Mouse (Mus musculus): ENCODE measurements around the gene Gal3st2c.
"Not testable (repeated sequence)": the region's sequence is repeated elsewhere in the genome, so short reads cannot be mapped to it uniquely, and the experiment has no call there.

The Gal3st2c gene

DNA sequence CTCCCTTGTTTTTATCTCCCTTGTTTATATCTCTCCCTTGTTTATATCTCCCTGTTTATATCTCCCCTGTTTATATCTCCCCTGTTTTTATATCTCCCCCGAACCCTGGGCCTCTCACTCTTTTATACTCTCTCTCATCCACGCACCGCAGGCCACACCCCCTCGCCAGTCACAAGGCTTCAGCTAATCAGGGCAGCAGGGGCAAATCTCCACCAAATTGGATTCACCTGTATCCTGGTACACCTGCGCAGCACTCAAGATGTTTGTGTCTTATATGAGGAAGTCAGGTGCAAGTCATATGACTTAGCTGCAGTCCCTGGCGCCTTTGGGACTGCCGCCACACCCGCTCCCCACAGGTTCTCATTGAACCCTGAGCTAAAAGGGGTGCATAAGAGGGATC, at the start of gene Gal3st2c:
TSS of gene Gal3st2c (plus strand) at position 301 of the 400 bp plus-strand sequence.
- DNase-seq, result not testable (repeated sequence)

DNA sequence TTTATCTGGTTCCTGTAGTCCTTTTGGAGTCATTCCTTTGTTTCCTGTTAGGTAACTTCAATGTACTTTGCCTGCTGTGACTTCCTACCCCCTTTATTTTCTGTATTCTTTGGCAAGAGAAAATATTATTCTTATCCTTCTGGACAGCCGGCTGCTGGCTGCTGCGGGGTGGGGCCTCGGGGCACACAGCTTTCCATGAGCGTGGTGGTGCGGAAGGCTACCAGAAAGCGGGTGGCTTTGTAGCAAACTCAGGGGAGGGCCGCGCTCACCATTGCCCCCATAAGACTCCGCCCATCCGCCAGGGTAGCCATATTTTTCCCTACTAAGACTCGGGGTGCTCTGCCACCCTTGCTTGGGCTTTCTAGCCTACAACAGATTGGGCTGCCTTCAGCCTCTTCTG, 41.2 kb upstream of the Gal3st2c start:
- DNase-seq, result not testable (repeated sequence)

DNA sequence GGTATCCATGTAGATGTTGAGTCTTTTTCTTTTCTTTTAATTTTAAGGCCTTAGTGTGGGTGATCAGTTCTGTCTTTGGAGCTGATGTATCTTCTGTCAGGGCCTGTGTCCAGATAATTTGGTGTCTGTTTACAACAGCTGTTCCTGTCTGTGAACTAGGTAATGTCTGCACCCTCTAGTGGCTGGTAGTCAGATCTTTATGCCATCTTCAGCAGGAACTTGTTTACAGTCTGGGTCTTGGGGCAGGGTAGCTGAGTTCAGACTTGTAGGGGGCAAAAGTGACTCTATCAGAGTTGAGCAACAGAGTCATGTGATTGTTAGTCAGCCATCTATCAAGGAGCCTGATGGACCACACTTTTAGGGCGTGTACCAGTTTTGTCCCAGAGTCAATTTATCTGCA, 23.8 kb upstream of the Gal3st2c start:
- not testable (repeated sequence) for DNase-seq

DNA sequence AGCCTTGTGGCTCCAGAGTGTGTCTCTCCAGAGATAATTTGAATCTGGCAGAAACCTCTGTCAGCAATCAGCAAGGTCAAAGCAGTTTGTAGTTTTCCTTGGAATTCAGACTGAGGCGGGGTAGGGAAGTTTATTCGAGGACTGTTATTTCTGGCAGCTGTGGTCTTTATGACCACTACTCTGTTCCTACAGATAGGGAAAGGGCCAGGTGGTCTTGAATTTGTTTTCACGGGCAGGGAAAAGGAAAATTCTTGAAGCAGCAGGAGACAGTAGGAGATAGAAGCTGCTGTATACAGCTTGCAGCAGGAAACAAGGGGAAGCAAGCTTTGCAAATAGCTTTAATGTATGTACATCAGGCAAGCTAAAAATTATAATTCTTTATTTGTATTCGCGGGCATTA, 19.9 kb upstream of the Gal3st2c start:
- not testable (repeated sequence) for DNase-seq

DNA sequence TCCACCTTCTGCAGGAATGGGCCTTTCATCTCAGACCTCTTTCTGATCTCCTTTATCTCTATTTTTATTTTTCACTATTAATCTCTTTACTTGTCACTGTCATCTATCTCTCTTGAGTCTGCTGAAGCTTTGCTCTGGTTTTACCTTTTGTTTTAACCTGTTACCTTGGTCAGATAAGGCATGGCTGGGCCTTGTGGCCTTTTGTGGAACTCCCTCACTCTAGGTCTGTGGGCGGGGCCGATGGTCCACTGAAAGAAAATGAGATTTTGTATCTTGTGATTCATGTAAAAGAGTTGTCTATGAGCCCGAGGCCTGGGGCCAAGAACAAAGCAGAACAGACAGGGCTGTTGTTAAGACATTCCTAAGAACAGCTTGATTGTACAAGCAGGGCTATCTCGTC, 19.5 kb upstream of the Gal3st2c start:
- not testable (repeated sequence) for DNase-seq

DNA sequence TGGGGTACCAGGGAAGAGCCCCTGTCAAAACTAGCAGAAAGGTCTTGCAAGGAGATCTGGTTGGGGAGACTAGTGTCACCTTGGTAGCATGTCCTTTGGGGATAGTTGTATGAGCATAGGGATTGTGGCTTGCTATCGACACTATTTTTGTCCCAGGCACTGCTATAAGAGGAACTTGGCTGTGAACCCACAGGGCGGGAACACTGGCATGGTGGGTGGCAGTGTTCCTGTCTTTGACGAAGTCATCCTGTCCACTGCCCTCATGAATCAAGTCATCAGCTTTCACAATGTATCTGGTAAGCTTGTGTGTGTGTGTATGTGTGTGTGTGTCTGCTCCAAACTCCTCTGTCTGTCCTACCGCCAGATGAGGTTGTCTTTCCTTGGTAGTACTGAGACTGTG, 14.5 kb upstream of the Gal3st2c start:
- DNase-seq, result not testable (repeated sequence)

DNA sequence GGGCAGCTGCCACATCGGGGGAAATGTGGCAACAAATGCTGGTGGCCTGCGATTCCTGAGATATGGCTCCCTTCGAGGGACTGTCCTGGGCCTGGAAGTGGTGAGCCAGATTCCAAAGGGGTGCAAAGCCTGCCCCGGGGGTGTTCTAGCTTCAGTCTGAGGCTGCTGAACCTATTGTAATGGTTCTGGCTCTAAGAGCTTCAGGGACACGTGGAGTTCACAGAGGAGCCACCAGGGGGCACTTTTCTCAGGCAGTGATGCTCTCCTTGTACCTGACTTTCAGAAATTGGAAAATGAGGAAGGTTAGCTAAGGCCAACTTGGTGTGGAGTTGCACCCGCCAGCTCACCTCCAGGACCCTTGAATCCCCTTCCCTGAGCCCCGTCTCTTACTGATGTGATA, 12.0 kb upstream of the Gal3st2c start:
- not testable (repeated sequence) for DNase-seq

DNA sequence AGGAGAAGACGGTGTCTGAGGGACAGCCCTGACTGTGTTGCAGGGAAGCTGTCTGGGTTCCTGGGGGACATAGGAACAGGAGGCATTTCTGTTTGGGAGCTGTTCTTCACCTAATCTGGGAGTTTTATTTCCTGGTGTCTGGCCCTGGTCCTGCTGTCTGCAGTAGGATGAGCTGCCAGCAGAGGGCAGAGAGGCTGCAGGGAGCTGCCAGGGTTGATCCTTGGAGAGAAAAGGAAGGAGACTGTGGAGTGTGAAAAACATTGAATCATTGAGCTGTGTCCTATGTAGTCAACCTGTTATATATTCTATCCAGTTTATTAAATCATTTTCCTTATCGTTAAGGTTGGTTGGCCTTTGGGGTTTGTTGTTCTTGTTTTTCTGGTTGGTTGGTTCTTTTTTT, 9.4 kb upstream of the Gal3st2c start:
- DNase-seq, result not testable (repeated sequence)

DNA sequence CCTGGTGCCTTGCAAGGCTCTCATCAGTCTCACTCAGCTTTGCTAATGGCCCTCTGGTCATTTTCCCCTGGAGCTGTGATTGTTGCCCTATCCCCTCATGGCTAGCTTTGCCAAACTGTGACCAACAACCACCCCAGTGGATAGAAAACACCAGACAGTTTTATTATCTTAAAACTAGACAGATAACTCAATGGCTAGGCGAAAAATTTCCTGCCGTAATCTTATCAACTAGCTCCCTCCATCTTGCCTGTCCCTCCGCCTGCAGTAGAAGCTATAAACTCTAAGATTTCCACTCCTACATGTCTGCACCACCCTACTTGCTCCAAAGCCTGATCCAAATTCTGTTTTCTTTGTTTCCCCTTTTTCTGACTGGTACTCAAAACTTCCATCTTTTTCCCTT, 4.1 kb upstream of the Gal3st2c start:
- no peak for DNase-seq

DNA sequence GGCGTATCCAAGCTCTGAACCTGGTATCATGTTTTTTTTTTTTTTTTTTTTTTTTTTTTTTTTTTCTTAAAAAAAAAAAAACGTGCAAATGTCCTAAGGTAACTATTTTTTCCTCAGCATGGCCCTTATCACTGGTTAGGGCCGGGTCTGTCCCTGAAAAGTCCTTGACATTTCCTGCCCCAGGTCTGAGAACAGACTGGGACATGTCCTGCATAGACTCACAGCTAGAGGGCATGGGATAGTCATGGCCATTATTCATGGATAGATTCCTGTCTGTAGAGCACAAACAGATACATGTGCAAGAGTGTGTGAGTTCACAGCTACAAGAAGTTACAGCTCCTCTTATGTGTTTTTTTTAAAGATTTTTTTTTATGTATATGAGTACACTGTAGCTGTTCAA, 1.5 kb upstream of the Gal3st2c start:
- DNase-seq, result no peak

DNA sequence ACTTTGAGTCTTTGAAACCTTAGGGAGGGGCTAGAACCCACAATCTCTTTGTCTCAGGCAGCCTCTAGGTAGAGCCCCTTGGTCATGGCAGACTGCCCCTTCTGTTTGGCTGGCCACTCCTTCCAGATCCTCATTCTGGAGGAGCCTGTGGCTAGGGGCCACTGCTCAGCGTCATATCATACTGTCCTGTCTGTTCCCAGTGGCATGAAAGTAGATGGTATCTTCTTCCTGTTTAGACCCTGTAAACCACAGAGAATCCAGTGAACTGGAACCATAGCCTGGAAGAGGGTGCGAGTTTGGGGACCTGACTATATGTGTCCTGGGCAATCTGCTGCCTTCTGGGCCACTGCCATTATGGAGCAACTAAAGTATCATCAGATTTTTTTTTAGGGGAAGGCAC, 759 bp downstream of the Gal3st2c start:
- not testable (repeated sequence) for DNase-seq

DNA sequence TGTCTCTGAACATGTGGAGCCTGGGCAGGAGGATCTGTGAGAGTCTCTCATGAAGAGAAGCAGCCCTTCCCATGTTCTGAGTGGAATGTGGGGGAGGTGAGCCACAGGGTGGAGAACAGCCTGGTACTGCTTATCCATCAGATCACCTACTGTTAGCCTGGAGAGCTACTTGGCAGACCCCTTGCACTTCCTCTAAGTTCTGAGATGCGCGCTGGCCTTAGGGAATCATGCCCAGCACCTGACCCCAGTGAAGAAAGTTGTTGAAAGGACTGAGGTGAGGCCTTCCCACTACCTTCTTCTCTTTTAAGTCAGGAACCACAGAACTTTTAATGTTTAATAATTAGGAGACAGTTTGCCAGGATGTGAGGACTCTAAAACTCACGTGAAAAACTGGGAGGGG, 1.2 kb downstream of the Gal3st2c start:
- DNase-seq, result not testable (repeated sequence)

DNA sequence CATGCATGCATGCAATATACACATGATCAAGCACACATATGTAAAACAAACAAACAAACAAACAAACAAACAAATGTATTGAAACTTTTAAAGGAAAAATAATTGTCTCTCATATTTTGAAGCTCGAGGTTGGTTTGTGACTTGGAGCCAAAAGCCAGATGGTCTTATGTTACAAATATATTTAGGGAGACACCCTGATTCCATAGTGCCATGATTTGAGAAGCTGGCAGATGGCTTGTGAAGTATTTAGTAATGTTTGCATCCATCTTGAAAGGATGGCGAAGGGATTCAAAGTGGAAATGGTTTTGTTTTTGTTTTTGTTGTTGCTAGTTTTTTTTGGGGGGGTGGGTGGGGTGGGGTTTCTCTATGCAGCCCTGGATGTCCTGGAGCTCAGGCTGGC, 10.7 kb downstream of the Gal3st2c start:
- no peak for DNase-seq

DNA sequence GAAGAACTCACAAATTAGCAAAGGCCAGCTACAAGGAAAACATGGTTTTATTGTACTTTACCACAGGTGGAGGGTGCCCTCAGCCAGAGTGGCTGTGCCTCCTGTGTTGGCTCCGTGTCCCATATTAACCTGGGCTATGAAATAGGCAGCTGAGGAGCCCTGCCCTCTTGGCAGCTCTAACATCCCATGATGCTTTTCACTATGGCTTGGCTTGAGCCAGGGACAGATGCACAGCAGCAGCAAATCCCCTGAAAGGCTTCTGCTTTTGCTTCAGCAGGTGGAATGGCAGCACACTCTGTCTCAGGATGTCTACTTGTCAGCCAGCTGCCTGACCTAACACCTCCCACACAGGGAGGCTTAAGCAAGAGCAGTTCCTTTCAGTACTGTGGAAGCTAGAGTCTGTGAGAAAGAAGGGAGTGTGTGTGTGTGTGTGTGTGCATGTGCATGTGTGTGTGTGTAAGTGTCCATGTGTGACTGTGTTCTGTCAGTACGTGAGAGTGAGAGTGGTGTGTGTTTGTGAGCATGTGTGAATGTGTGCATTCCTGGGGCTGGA, 15.7 kb downstream of the Gal3st2c start:
- DNase-seq, result not testable (repeated sequence)

DNA sequence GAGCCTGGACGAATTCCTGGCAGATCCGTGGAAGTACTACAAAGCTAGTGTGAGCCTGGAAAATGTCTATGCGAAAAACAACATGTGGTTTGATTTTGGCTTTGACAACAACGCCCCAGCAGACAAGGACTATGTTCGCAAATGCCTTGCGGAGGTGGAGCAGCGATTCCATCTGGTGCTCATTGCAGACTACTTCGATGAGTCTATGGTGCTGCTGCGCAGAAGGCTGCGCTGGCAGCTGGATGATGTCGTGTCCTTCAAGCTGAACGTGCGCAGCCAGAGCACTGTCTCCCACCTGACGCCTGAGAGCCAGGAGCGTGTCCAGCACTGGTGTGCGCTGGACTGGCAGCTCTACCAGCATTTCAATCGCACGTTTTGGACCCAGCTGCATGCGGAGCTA, 18.5 kb downstream of the Gal3st2c start:
- not testable (repeated sequence) for DNase-seq

DNA sequence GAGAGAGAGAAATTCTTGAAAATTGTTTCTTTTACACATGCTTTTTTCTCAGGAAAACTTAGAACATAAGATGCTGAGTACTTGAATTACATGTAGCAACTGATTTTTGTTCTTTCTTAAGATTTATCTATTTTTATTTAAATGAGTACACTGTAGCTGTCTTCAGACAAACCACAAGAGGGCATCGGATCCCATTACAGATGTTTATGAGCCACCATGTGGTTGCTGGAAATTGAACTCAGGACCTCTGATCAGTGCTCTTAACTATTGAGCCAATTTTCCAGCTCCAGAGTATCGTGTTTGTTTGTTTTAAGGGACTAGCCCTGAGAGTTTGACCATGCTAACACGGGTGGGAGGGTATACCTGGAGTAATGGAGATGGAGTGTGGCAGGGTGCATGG, 21.3 kb downstream of the Gal3st2c start:
- no peak for DNase-seq

DNA sequence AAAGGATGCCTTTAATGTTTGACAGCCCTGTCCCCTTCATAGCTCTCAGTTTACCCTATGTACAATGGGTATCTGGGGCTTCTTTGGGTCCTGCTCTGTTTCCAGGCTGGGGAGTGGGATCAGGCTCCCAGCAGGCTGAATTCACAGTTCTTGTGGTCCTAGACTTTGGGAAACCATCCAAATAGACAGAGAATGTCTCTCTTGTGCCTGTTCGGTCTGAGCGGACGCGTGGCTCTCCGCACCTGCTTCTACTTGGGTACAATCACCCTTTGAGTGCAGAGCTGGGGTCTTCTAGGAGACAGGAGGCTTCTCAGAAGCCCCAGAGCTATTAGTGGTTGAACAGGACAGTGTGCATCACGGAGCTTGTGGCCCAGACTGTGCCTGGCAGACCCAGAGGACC, 29.8 kb downstream of the Gal3st2c start, which contains the start of gene Neu4:
TSS of gene Neu4 (plus strand) at position 301 of the 400 bp plus-strand sequence.
- no peak for DNase-seq

DNA sequence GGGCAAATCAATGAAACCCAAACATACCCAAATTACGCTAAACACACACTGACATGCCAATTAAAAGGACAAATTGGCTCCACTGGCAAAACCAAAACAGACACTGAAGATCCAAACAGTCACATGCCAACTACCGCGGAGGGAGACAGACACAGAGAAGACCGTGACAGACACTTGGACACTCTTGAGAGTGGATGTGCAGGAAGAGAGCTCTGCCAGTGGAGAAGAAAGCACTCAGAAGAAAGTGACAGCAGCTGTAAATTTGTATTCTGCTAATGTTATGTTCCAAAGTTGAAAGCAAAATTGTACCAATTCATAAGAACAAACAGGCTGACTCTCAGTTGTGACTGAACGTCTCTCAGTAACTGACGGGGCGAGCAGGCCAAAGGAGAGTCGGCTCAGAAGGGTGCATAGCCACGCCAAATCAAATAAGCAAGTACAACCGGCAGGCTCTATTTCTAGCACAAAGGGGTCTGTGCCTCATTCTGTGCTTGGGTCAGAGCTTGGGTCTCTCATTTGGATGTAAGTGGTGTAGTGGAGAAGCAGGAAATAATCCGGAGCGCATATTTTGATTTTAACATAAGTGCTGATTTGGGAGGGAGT, 37.3 kb downstream of the Gal3st2c start:
- DNase-seq, result no peak

DNA sequence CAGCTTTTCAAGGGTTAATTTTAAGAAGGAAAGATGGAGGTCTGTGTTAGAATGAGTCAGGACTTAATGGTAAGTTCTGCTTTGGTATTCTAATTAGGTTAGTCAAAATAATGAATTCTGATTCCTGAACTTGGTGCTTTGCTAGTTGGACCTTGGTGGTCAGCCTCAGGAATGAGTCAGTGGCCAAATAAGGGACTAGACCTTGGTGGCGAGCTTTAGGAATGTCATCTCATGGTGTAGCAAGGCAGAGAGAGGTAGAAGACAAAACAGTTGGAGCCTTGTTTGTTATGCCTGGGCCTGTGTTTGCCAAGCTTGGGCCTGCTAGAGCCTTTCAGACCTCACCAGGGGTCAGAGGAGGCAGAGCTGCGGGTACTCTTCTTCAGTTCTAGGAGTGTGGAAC, 38.4 kb downstream of the Gal3st2c start:
- DNase-seq, result no peak

DNA sequence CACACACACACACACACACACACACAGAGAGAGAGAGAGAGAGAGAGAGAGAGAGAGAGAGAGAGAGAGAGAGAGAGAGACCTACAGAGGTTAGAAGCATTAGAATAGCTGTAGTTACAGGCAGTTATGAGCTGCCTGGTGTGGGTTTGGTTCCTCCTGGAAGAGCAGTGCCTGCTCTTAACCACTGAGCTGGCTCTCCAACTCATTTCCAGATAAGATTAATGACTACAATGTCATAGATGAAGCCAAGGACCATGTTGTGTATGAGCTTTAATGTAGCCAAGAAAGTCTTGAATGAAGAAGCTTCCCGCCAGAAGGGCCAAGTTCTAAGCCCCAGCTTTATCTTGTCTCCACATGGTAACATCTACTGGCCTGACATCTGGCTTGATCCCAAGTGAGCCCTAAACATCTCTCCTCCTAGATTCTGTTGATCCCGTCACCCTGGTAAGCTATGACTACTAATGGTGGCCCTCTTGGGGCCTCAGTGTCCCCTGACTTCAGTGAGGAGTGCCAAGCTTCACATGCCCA, 42.8 kb downstream of the Gal3st2c start:
- DNase-seq, result no peak

DNA sequence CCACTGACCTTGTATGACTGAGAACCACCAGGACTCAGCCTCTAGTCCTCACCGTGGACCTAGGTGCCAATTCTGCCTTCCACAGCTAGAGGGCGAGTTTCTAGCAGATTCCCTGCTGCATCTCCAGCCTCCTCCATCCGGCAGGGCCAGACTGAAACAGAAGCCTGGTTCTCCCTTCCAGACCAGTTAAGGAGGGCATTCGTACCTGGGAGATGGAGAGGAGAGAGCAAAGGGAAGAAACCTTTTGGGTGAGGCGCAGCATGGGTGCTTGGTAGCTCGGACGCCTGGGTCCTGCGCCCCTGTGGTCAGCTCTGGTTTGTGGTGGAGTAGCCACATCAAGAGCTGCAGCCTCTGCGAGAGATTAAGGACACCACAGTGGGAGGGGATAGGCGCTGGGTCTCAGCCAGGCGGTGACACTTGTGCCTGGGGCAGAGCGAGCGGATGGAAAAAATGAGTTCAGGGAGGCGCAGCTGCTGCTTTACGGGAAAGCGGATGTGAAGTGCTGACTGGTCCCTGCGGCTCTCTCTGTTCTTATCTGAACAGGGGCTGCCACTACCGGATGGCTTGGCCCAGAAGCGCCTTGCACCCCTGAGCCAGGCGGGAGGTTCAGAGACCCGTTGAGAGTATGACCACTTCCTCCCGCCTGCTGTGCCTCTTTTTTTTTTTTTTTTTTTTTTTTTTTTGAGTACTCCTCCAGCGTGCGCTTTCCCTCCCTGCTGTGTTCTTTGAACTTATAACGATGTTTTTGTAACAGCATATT, 44.9 kb downstream of the Gal3st2c start:
- DNase-seq, result peak; percentile 74

DNA sequence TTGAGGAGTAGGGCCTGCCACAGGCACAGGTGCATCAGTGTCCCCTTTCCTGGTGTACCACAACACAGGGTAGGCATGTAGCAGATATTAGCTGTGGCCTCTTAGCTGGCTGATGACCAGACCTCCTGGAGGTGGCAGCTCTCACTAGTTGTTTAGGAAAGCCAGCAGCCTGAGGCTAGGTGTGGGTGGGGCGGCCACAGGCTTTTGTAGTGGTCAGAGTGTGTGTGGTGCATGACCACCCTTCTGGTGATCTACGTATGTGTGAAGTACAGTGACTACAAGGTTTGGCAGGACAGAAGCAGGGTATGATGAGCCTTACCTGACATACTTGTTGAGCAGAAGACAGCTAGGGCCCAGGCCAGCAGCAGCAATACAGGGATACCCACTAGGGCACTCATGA, 50.1 kb downstream of the Gal3st2c start:
- no peak for DNase-seq

DNA sequence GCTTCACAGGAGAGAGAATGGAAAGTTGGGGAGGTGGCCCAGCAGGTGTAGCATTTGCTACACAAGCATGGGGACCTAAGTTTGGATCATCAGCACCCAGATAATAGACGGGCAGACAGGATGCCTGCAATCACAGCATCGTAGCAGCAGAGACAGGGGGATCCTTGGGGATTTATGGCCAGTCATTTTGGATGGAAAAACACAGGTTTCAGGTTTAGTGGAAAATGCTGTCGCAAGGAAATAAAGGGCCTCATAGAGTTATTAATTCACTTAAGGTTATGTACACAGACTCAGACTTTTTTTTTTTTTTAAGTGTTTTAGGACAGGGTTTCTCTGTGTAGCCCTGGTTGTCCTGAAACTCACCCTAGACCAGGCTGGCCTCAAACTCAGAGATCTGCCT, 55.2 kb downstream of the Gal3st2c start:
- DNase-seq, result no peak

DNA sequence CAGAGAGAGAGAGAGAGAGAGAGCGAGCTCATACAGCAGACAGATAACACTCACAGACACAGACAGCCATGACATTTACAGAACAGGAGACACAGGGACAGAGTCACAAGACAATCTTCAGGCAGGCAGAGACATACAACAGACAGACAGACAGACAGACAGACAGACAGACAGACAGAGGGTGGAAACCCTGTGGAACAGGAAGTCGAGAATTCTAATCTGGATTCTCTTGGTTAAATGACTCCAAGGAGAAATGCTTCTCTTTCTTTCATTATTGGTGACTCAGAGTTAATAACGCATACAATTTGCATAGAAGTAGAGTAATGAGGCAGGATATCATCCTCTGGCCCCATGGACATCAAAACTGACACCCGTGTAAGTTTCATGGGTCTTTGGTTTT, 56.2 kb downstream of the Gal3st2c start:
- DNase-seq, result no peak

Measured in right cerebral cortex, postnatal 4 days (tissue).